Mouse (Mus musculus) MEL (cell line): ENCODE measurements around the gene Soat2. TPM values are rescaled to one million over a fixed set of nuclear protein-coding genes. Genes with fewer than 3 reads are reported as not detected.

Experiments
- DNase-seq: peaks from one replicate; pipeline ENCODE4 v3.0.0; 2011; ENCODE audit warnings: low read depth, low spot score
- H3K27ac ChIP-seq: 2 replicates; pipeline ENCODE4 v1.5.1; 2012; ENCODE audit warnings: low read depth, mild to moderate bottlenecking, control low read depth, low read length, moderate library complexity; ENCODE audit not compliant: control insufficient read depth
- H3K27me3 ChIP-seq, 2 experiments: fragments of 150-350 bp in 1 of 2; sonication (generic) in 1 of 2; 2 replicates each; pipeline ENCODE4 v1.6.1; 2012; ENCODE audit warnings: low read length in 2 of 2, mild to moderate bottlenecking in 2 of 2, improper control_type of control experiment in 1 of 2, moderate library complexity in 1 of 2; ENCODE audit not compliant: insufficient read depth in 2 of 2, control insufficient read depth in 1 of 2
- H3K36me3 ChIP-seq, 2 experiments: 2 replicates each; pipeline ENCODE4 v1.6.1; 2012 to 2014; ENCODE audit warnings: low read length in 2 of 2, improper control_type of control experiment in 1 of 2, inconsistent platforms in 1 of 2, mild to moderate bottlenecking in 1 of 2; ENCODE audit not compliant: insufficient read depth in 2 of 2, control insufficient read depth in 1 of 2
- H3K4me1 ChIP-seq, 2 experiments: fragments of 150-350 bp in 1 of 2; sonication (generic) in 1 of 2; 2 replicates each; pipeline ENCODE4 v1.6.1; 2012; ENCODE audit warnings: low read length in 2 of 2, improper control_type of control experiment in 1 of 2, mild to moderate bottlenecking in 1 of 2; ENCODE audit not compliant: insufficient read depth in 2 of 2, control insufficient read depth in 1 of 2
- H3K4me3 ChIP-seq, 2 experiments: fragments of 150-350 bp in 1 of 2; sonication (generic) in 1 of 2; 2 replicates each; pipeline ENCODE4 v1.5.1; 2012; ENCODE audit warnings: low read depth in 2 of 2, low read length in 2 of 2, mild to moderate bottlenecking in 2 of 2, moderate library complexity in 2 of 2, control low read depth in 1 of 2, improper control_type of control experiment in 1 of 2; ENCODE audit not compliant: control insufficient read depth in 1 of 2, insufficient read depth in 1 of 2
- H3K79me2 ChIP-seq: 2 replicates; pipeline ENCODE4 v1.6.1; 2012; ENCODE audit warnings: mild to moderate bottlenecking, low read length, moderate library complexity; ENCODE audit not compliant: control insufficient read depth, poor library complexity, insufficient read depth
- H3K9ac ChIP-seq: 2 replicates; pipeline ENCODE4 v1.6.1; 2012; ENCODE audit warnings: low read depth, mild to moderate bottlenecking, control low read depth, low read length, moderate library complexity; ENCODE audit not compliant: control insufficient read depth, poor library complexity, severe bottlenecking
- H3K9me3 ChIP-seq: fragments of 150-350 bp; sonication (generic); replicated peaks from 2 replicates; pipeline ENCODE4 v1.6.1; 2012; ENCODE audit warnings: mild to moderate bottlenecking, low read length, improper control_type of control experiment, moderate library complexity; ENCODE audit not compliant: insufficient read depth
- BHLHE40 ChIP-seq: IDR thresholded peaks from 2 replicates; pipeline ENCODE4 v1.6.1; 2012; ENCODE audit warnings: low read depth, mild to moderate bottlenecking, inconsistent platforms, low read length, improper control_type of control experiment, borderline replicate concordance
- CTCF ChIP-seq, 3 experiments: IDR thresholded peaks in 2 of 3; conservative IDR thresholded peaks in 1 of 3; 2 replicates each; pipeline ENCODE4 v1.5.1; 2011 to 2012; ENCODE audit warnings: low read length in 3 of 3, low read depth in 2 of 3, mild to moderate bottlenecking in 2 of 3, improper control_type of control experiment in 1 of 3, inconsistent platforms in 1 of 3, mixed read lengths in 1 of 3, moderate library complexity in 1 of 3; ENCODE audit not compliant: control insufficient read depth in 1 of 3, insufficient read depth in 1 of 3, poor library complexity in 1 of 3, severe bottlenecking in 1 of 3
- E2F4 ChIP-seq: IDR thresholded peaks from 2 replicates; pipeline ENCODE4 v1.6.1; 2011; ENCODE audit warnings: low read depth, low read length, improper control_type of control experiment, borderline replicate concordance
- EP300 ChIP-seq, 2 experiments: IDR thresholded peaks; 2 replicates each; pipeline ENCODE4 v1.6.1; 2011; ENCODE audit warnings: improper control_type of control experiment in 2 of 2, low read length in 2 of 2, low read depth in 1 of 2, mild to moderate bottlenecking in 1 of 2
- GABPA ChIP-seq: IDR thresholded peaks from 2 replicates; pipeline ENCODE4 v1.6.1; 2012; ENCODE audit warnings: low read depth, mild to moderate bottlenecking, inconsistent platforms, low read length, improper control_type of control experiment, moderate library complexity
- GATA1 ChIP-seq: IDR thresholded peaks from 2 replicates; pipeline ENCODE4 v1.6.1; 2011; ENCODE audit warnings: low read depth, low read length, improper control_type of control experiment
- HCFC1 ChIP-seq: IDR thresholded peaks from 2 replicates; pipeline ENCODE4 v1.6.1; 2012; ENCODE audit warnings: low read depth, mild to moderate bottlenecking, inconsistent platforms, low read length, improper control_type of control experiment, moderate library complexity
- JUND ChIP-seq: IDR thresholded peaks from 2 replicates; pipeline ENCODE4 v1.6.1; 2011; ENCODE audit warnings: low read depth, mild to moderate bottlenecking, improper control_type of control experiment, low read length
- KAT2A ChIP-seq: conservative IDR thresholded peaks from 2 replicates; pipeline ENCODE4 v1.6.1; 2012; ENCODE audit warnings: low read depth, low read length, improper control_type of control experiment, inconsistent platforms
- MAX ChIP-seq: IDR thresholded peaks from 2 replicates; pipeline ENCODE4 v1.6.1; 2011; ENCODE audit warnings: low read length, improper control_type of control experiment
- MAZ ChIP-seq: IDR thresholded peaks from 2 replicates; pipeline ENCODE4 v1.6.1; 2012; ENCODE audit warnings: low read depth, mild to moderate bottlenecking, inconsistent platforms, low read length, improper control_type of control experiment
- MEF2A ChIP-seq: IDR thresholded peaks from 2 replicates; pipeline ENCODE4 v1.6.1; 2014; ENCODE audit warnings: low read depth, mild to moderate bottlenecking, inconsistent platforms, low read length, improper control_type of control experiment; ENCODE audit not compliant: poor library complexity, insufficient replicate concordance, severe bottlenecking; ENCODE audit errors: extremely low read depth
- MYB ChIP-seq: IDR thresholded peaks from 2 replicates; pipeline ENCODE4 v1.6.1; 2011; ENCODE audit warnings: mild to moderate bottlenecking, low read depth, low read length, improper control_type of control experiment
- MYC ChIP-seq: IDR thresholded peaks from 2 replicates; pipeline ENCODE4 v1.6.1; 2011; ENCODE audit warnings: low read depth, mild to moderate bottlenecking, low read length, improper control_type of control experiment, moderate library complexity
- NELFE ChIP-seq: IDR thresholded peaks from 2 replicates; pipeline ENCODE4 v1.6.1; 2011; ENCODE audit warnings: low read depth, low read length, improper control_type of control experiment
- POLR2AphosphoS5 ChIP-seq: IDR thresholded peaks from 2 replicates; pipeline ENCODE4 v1.6.1; 2012; ENCODE audit warnings: low read depth, borderline replicate concordance, mild to moderate bottlenecking, inconsistent platforms, low read length, moderate library complexity, mixed read lengths
- RCOR1 ChIP-seq: IDR thresholded peaks from 2 replicates; pipeline ENCODE4 v1.6.1; 2012; ENCODE audit warnings: low read depth, mild to moderate bottlenecking, inconsistent platforms, low read length, improper control_type of control experiment
- SIN3A ChIP-seq: IDR thresholded peaks from 2 replicates; pipeline ENCODE4 v1.6.1; 2012; ENCODE audit warnings: low read length, improper control_type of control experiment, inconsistent platforms
- SMC3 ChIP-seq: IDR thresholded peaks from 2 replicates; pipeline ENCODE4 v1.6.1; 2011; ENCODE audit warnings: low read depth, low read length, improper control_type of control experiment
- TAL1 ChIP-seq: IDR thresholded peaks from 2 replicates; pipeline ENCODE4 v1.6.1; 2012; ENCODE audit warnings: mild to moderate bottlenecking, inconsistent platforms, low read length, moderate library complexity, mixed read lengths
- TBP ChIP-seq: IDR thresholded peaks from 2 replicates; pipeline ENCODE4 v1.8.0; 2011; ENCODE audit warnings: low read depth, low read length, improper control_type of control experiment
- USF2 ChIP-seq, 2 experiments: IDR thresholded peaks; 2 replicates each; pipeline ENCODE4 v1.6.1; 2011 to 2012; ENCODE audit warnings: improper control_type of control experiment in 2 of 2, low read length in 2 of 2, borderline replicate concordance in 1 of 2, inconsistent platforms in 1 of 2, low read depth in 1 of 2, mild to moderate bottlenecking in 1 of 2; ENCODE audit not compliant: insufficient read depth in 1 of 2
- ZKSCAN1 ChIP-seq: IDR thresholded peaks from 2 replicates; pipeline ENCODE4 v1.6.1; 2012; ENCODE audit warnings: low read depth, mild to moderate bottlenecking, inconsistent platforms, low read length, improper control_type of control experiment, moderate library complexity
- ZMIZ1 ChIP-seq: IDR thresholded peaks from 2 replicates; pipeline ENCODE4 v1.6.1; 2012; ENCODE audit warnings: low read depth, mild to moderate bottlenecking, inconsistent platforms, low read length, improper control_type of control experiment, moderate library complexity
- polyA plus RNA-seq, 2 experiments: library from polyadenylated mRNA; stranded (reverse) in 1 of 2; unstranded in 1 of 2; fragments of >175 nt in 1 of 2; fragments of >200 nt in 1 of 2; gene quantifications; 2 replicates each; pipeline versions ENCODE4 v1.2.1 to v1.2.4; 2012; ENCODE audit warnings: low replicate concordance in 2 of 2, low read depth in 1 of 2; ENCODE audit not compliant: insufficient read length in 2 of 2, insufficient read depth in 1 of 2, missing spikeins in 1 of 2
- total RNA-seq: library from RNA; depleted of rRNA; stranded (reverse); fragments of 300-350 nt; gene quantifications from 2 replicates; pipeline ENCODE4 v1.2.3, GENCODE M21; 2012

The Soat2 gene
- total and polyA plus RNA-seq, 3 experiments = 20.0 to 44.8 TPM; not detected in 1

- H3K27me3 ChIP-seq = no peaks in the 10 kb centered on the region
- no peak overlapping the region for H3K9ac ChIP-seq
- DNase-seq = no peak
- no peaks in the 10 kb centered on the region for H3K79me2 ChIP-seq
- H3K36me3 ChIP-seq = peaks cover 0 to 5% of the 10 kb centered on the region in 2 experiments; a peak in 2 of 4 replicates
- H3K27ac ChIP-seq = no peak overlapping the region
- no peak overlapping the region for H3K4me3 ChIP-seq
- TF ChIP-seq GABPA (no peak), USF2 (IDR thresholded peaks at IDR 0.05; ENCODE audit: borderline replicate concordance in 1 of 2, insufficient read depth in 1 of 2, low read depth in 1 of 2, low read length in 2 of 2) (no peak), KAT2A (no peak), MAZ (no peak), MYB (no peak), TAL1 (no peak), E2F4 (no peak), SIN3A (no peak), JUND (no peak), NELFE (no peak), EP300 (IDR thresholded peaks at IDR 0.05; ENCODE audit: low read depth in 1 of 2, low read length in 2 of 2) (no peak), ZMIZ1 (no peak), POLR2AphosphoS5 (no peak), MYC (no peak), MAX (no peak), GATA1 (no peak)
- no peaks in the 10 kb centered on the region for H3K9me3 ChIP-seq
- no peaks in the 10 kb centered on the region for H3K4me1 ChIP-seq
Observed at GRCm38 (mm10) chr15:102116753-102117415, 33.4 kb upstream of the Soat2 start.

GRCm38 (mm10) chr15:102117461-102118443 lies 32.6 kb upstream of the Soat2 start:
- no peaks in the 10 kb centered on the region for H3K79me2 ChIP-seq
- no peaks in the 10 kb centered on the region for H3K9me3 ChIP-seq
- peaks cover 0 to 5% of the 10 kb centered on the region in 2 experiments; a peak in 2 of 4 replicates for H3K36me3 ChIP-seq
- no peak overlapping the region for H3K27ac ChIP-seq
- no peak for DNase-seq
- H3K27me3 ChIP-seq = no peaks in the 10 kb centered on the region
- no peak overlapping the region for H3K9ac ChIP-seq
- H3K4me1 ChIP-seq = no peaks in the 10 kb centered on the region
- TF ChIP-seq NELFE (no peak), MAZ (no peak), BHLHE40 (no peak), MEF2A (no peak), MAX (no peak), CTCF (IDR thresholded peaks at IDR 0.05 in 2 of 3, conservative IDR thresholded peaks at IDR 0.05 in 1 of 3; ENCODE audit: control insufficient read depth in 1 of 3, insufficient read depth in 1 of 3, low read depth in 2 of 3, low read length in 3 of 3, poor library complexity in 1 of 3, severe bottlenecking in 1 of 3) (peak in 2 of 3 experiments; percentile 19 to 23; a peak in 2 of 6 replicates), MYC (no peak), HCFC1 (no peak), ZKSCAN1 (no peak), SMC3 (peak; percentile 22), RCOR1 (no peak), TBP (no peak)
- no peak overlapping the region for H3K4me3 ChIP-seq
